Mouse (Mus musculus): ENCODE measurements at regions not wholly inside any gene's neighbourhood (a gene's known extent, or its start where the extent isn't known, plus 50 kb on each side); places are given as distances from the start of the nearest gene placed in this dataset.

DNA sequence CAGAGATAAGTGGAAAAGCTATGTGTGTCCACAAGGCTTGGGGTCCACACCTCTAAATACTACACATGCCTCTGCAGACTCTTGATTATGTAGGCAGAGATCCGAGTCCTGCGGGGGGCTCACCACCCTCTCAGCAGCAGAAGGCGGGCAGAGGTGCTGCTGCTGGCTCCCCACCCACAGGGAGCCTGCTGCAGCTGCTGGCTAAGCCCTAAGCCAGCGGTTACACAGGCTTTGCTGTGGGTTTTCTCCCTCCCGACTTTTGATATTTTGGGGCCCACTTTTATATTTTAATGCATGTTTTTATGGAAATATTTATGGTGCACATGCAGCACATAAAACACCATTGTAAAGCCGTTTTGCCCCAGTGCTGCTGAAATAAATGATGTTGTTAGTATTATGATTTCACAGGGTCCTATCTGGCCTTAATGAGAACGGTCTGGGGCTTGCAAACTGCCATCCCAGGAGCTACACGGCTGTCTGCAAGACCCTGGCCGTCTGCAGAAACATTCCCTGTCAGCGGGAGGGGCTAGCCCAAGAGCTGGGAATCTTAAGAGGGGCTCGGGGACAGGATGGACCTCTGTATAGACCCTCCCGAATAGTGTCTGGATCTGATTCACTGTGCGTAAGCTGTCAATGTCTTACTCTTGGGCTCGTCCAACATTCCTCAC is 82.9 kb upstream of the Actrt2 start:
- H3K9ac ChIP-seq (ENCODE audit: control insufficient read depth, low read depth, low read length, poor library complexity, severe bottlenecking), result no peak overlapping the region
- no peak overlapping the region for H3K4me3 ChIP-seq (ENCODE audit: control insufficient read depth in 1 of 2, insufficient read depth in 1 of 2, low read depth in 2 of 2, low read length in 2 of 2)
- TF ChIP-seq MXI1 (IDR thresholded peaks at IDR 0.05; ENCODE audit: low read depth, low read length) (no peak), RCOR1 (IDR thresholded peaks at IDR 0.05; ENCODE audit: low read depth, low read length) (no peak), CTCF (IDR thresholded peaks at IDR 0.05 in 2 of 3, conservative IDR thresholded peaks at IDR 0.05 in 1 of 3; ENCODE audit: control insufficient read depth in 1 of 3, insufficient read depth in 1 of 3, low read depth in 2 of 3, low read length in 3 of 3, poor library complexity in 1 of 3, severe bottlenecking in 1 of 3) (no peak), MAZ (IDR thresholded peaks at IDR 0.05; ENCODE audit: low read depth, low read length) (no peak), TBP (IDR thresholded peaks at IDR 0.05; ENCODE audit: low read depth, low read length) (no peak), HCFC1 (IDR thresholded peaks at IDR 0.05; ENCODE audit: low read depth, low read length) (no peak), ETS1 (IDR thresholded peaks at IDR 0.05; ENCODE audit: low read depth, low read length) (no peak), CHD1 (IDR thresholded peaks at IDR 0.05; ENCODE audit: low read depth, low read length) (no peak), ZC3H11A (IDR thresholded peaks at IDR 0.05; ENCODE audit: low read depth, low read length) (no peak), RAD21 (IDR thresholded peaks at IDR 0.05; ENCODE audit: low read depth, low read length) (no peak), UBTF (IDR thresholded peaks at IDR 0.05; ENCODE audit: borderline replicate concordance, insufficient read depth, low read depth, low read length) (no peak), NRF1 (IDR thresholded peaks at IDR 0.05; ENCODE audit: insufficient read depth, low read depth, low read length, poor library complexity, severe bottlenecking) (no peak), KAT2A (conservative IDR thresholded peaks at IDR 0.05; ENCODE audit: low read depth, low read length) (no peak), USF2 (IDR thresholded peaks at IDR 0.05; ENCODE audit: borderline replicate concordance in 1 of 2, insufficient read depth in 1 of 2, low read depth in 1 of 2, low read length in 2 of 2) (no peak), E2F4 (IDR thresholded peaks at IDR 0.05; ENCODE audit: borderline replicate concordance, low read depth, low read length) (no peak), POLR2AphosphoS2 (IDR thresholded peaks at IDR 0.05; ENCODE audit: low read length) (no peak), MYB (IDR thresholded peaks at IDR 0.05; ENCODE audit: low read depth, low read length) (no peak), MYC (IDR thresholded peaks at IDR 0.05; ENCODE audit: low read depth, low read length) (no peak)
- no peak overlapping the region for H3K27ac ChIP-seq (ENCODE audit: control insufficient read depth, low read depth, low read length)
- H3K4me1 ChIP-seq (ENCODE audit: control insufficient read depth in 1 of 2, insufficient read depth in 2 of 2, low read length in 2 of 2), result no peaks in the 10 kb centered on the region
- H3K27me3 ChIP-seq (ENCODE audit: control insufficient read depth in 1 of 2, insufficient read depth in 2 of 2, low read length in 2 of 2), result no peaks in the 10 kb centered on the region
- no peaks in the 10 kb centered on the region for H3K79me2 ChIP-seq (ENCODE audit: control insufficient read depth, insufficient read depth, low read length, poor library complexity)
- DNase-seq (ENCODE audit: low read depth, low spot score), result no peak
- H3K36me3 ChIP-seq (ENCODE audit: control insufficient read depth in 1 of 2, insufficient read depth in 2 of 2, low read length in 2 of 2), result no peaks in the 10 kb centered on the region
- H3K9me3 ChIP-seq (replicated peaks; ENCODE audit: insufficient read depth, low read length), result no peaks in the 10 kb centered on the region

DNA sequence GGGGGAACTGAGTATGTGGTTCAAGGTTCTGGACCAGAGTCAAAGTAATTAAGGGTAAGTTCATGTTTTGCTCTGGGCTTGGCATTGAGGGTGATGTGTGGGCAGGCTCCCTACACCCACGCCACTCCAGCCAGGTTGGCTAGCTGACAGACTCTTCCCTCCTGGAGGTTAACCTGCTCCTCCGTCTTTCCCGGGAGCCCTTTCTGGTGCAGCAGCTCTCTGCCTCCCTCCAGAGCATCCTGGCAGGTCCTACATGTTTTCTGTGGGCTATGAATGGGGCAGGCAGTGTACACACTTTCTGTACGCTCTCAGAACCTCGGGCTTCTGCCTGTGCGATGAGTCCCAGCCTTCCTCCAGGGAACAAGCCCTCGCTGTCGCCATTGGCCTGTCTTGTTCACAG is 82.8 kb upstream of the Ttc34 start:
- no peak overlapping the region for H3K9ac ChIP-seq (ENCODE audit: control insufficient read depth, low read depth, low read length, poor library complexity, severe bottlenecking)
- no peaks in the 10 kb centered on the region for H3K4me1 ChIP-seq (ENCODE audit: control insufficient read depth in 1 of 2, insufficient read depth in 2 of 2, low read length in 2 of 2)
- H3K4me3 ChIP-seq (ENCODE audit: control insufficient read depth in 1 of 2, insufficient read depth in 1 of 2, low read depth in 2 of 2, low read length in 2 of 2), result no peak overlapping the region
- no peak for TF ChIP-seq ZC3H11A (IDR thresholded peaks at IDR 0.05; ENCODE audit: low read depth, low read length)
- TF ChIP-seq POLR2AphosphoS2 (IDR thresholded peaks at IDR 0.05; ENCODE audit: low read length), result no peak
- TF ChIP-seq CHD1 (IDR thresholded peaks at IDR 0.05; ENCODE audit: low read depth, low read length), result no peak
- no peak for TF ChIP-seq KAT2A (conservative IDR thresholded peaks at IDR 0.05; ENCODE audit: low read depth, low read length)
- TF ChIP-seq JUND (IDR thresholded peaks at IDR 0.05; ENCODE audit: low read depth, low read length), result no peak
- TF ChIP-seq MEF2A (IDR thresholded peaks at IDR 0.05; ENCODE audit: extremely low read depth, insufficient replicate concordance, low read depth, low read length, poor library complexity, severe bottlenecking), result no peak
- no peak for TF ChIP-seq MXI1 (IDR thresholded peaks at IDR 0.05; ENCODE audit: low read depth, low read length)
- no peak for TF ChIP-seq MYB (IDR thresholded peaks at IDR 0.05; ENCODE audit: low read depth, low read length)
- TF ChIP-seq MAZ (IDR thresholded peaks at IDR 0.05; ENCODE audit: low read depth, low read length), result no peak
- TF ChIP-seq SMC3 (IDR thresholded peaks at IDR 0.05; ENCODE audit: low read depth, low read length), result no peak
- no peak for TF ChIP-seq NRF1 (IDR thresholded peaks at IDR 0.05; ENCODE audit: insufficient read depth, low read depth, low read length, poor library complexity, severe bottlenecking)
- no peak for TF ChIP-seq CTCF (IDR thresholded peaks at IDR 0.05 in 2 of 3, conservative IDR thresholded peaks at IDR 0.05 in 1 of 3; ENCODE audit: control insufficient read depth in 1 of 3, insufficient read depth in 1 of 3, low read depth in 2 of 3, low read length in 3 of 3, poor library complexity in 1 of 3, severe bottlenecking in 1 of 3)
- no peak for TF ChIP-seq ZKSCAN1 (IDR thresholded peaks at IDR 0.05; ENCODE audit: low read depth, low read length)
- no peak for TF ChIP-seq MYC (IDR thresholded peaks at IDR 0.05; ENCODE audit: low read depth, low read length)
- TF ChIP-seq ETS1 (IDR thresholded peaks at IDR 0.05; ENCODE audit: low read depth, low read length), result no peak
- no peak for TF ChIP-seq MAFK (IDR thresholded peaks at IDR 0.05; ENCODE audit: borderline replicate concordance, low read depth, low read length)
- TF ChIP-seq NELFE (IDR thresholded peaks at IDR 0.05; ENCODE audit: low read depth, low read length), result no peak
- no peak for TF ChIP-seq ELF1 (IDR thresholded peaks at IDR 0.05; ENCODE audit: low read depth, low read length)
- no peaks in the 10 kb centered on the region for H3K27me3 ChIP-seq (ENCODE audit: control insufficient read depth in 1 of 2, insufficient read depth in 2 of 2, low read length in 2 of 2)
- no peak for DNase-seq (ENCODE audit: low read depth, low spot score)
- no peaks in the 10 kb centered on the region for H3K36me3 ChIP-seq (ENCODE audit: control insufficient read depth in 1 of 2, insufficient read depth in 2 of 2, low read length in 2 of 2)
- H3K27ac ChIP-seq (ENCODE audit: control insufficient read depth, low read depth, low read length), result no peak overlapping the region
- H3K9me3 ChIP-seq (replicated peaks; ENCODE audit: insufficient read depth, low read length), result no peaks in the 10 kb centered on the region
- H3K79me2 ChIP-seq (ENCODE audit: control insufficient read depth, insufficient read depth, low read length, poor library complexity), result no peaks in the 10 kb centered on the region

Measured in MEL (cell line).